Mouse (Mus musculus) kidney, adult 9 months (tissue): ENCODE measurements around the gene Slc9a4.
A peak's percentile ranks its signal among the peaks of the same experiment; 100 is the strongest.
"Not testable (repeated sequence)": the region's sequence is repeated elsewhere in the genome, so short reads cannot be mapped to it uniquely, and the experiment has no call there.

Experiments used
- DNase-seq: peaks from one replicate; pipeline ENCODE4 v3.0.0; 2022

Slc9a4 gene

DNA sequence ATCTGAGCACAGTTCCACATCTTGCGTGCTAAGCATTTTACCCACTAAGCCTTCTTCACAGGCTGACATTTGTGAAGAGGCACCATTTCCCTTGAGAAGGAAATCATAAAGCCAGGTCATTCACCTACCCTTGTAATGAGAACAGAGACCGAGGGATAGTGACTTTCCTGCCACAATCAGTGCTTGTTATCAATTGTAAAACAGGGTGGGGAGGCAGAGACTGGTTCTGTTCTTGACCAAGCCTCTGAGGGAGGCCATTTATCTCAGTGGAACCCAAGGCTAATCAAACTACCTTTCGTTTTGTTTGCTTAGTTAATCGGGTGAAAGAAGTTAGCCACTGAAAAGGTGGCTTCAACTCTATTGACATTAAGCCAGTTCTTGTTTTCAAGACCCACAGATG is 77.2 kb downstream of the Slc9a4 start:
- no peak for DNase-seq

- peak; percentile 88 for DNase-seq
Observed at GRCm38 (mm10) chr1:40657978-40658496, 78.2 kb downstream of the Slc9a4 start.

GRCm38 (mm10) chr1:40659017-40659416 is 79.1 kb downstream of the Slc9a4 start:
- DNase-seq, result no peak

GRCm38 (mm10) chr1:40659496-40659895 is 79.6 kb downstream of the Slc9a4 start:
- DNase-seq, result no peak

- DNase-seq, result no peak
Observed at GRCm38 (mm10) chr1:40660838-40661237, 81.0 kb downstream of the Slc9a4 start.

- DNase-seq, result peak; percentile 35
Observed at GRCm38 (mm10) chr1:40665401-40666370, 85.8 kb downstream of the Slc9a4 start.

DNA sequence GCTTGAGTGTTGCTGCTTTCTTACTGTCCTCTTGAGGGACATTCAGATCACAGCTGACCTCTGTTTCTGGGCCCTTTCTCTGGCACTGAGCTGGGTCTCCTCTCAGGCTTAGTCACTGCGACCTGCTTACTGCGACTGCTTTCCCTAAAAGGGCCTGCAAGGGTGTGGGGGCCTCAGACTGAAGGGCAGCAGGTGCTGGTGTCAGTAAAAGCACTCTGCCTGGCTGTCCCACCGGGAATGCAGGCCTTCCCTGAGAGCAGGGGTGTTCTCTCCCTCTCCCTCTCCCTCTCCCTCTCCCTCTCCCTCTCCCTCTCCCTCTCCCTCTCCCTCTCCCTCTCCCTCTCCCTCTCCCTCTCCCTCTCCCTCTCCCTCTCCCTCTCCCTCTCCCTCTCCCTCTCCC is 87.6 kb downstream of the Slc9a4 start:
- DNase-seq, result not testable (repeated sequence)

- DNase-seq, result no peak
Observed at GRCm38 (mm10) chr1:40670025-40670424, 90.1 kb downstream of the Slc9a4 start.

- no peak for DNase-seq
Observed at GRCm38 (mm10) chr1:40671490-40671889, 91.6 kb downstream of the Slc9a4 start.

GRCm38 (mm10) chr1:40677306-40677705 is 97.4 kb downstream of the Slc9a4 start:
- DNase-seq, result peak; percentile 35
